Mouse (Mus musculus): ENCODE results near the gene Sh3gl2. TPM values are rescaled to one million over a fixed set of nuclear protein-coding genes. Genes with fewer than 3 reads are reported as not detected.

The Sh3gl2 gene
- polyA plus RNA-seq, 1 experiment, result not detected

DNA sequence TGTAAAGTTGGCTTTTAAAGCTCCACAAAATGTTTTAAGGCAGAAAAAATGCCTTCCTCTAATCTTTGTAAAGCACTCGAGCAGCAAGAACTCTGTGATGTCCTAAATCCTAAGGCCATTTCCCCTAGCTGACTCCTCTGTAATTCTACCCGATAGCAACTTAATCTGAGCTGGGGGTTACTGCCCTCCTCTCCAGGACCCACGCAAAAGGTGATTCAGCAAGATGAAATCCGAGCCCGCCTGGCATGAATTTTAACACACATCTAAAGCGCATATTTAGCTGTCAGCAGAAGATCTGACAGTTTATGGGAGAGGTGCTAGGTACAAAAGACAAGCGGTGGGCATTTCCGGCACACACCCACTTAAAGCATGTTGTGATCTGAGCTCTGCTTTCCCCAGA, 229.8 kb downstream of the Sh3gl2 start:
- Histone ChIP-seq H3K4me3 (ENCODE audit: insufficient read depth, poor library complexity, severe bottlenecking) (no peak overlapping the region), H3ac (ENCODE audit: control insufficient read depth, insufficient read length, low read depth) (no peak overlapping the region), H3K79me2 (ENCODE audit: control insufficient read depth, insufficient read depth) (no peaks in the 10 kb centered on the region), H3K36me3 (ENCODE audit: control insufficient read depth, insufficient read depth) (no peaks in the 10 kb centered on the region), H3K27me3 (ENCODE audit: control insufficient read depth, insufficient read depth, insufficient read length) (no peaks in the 10 kb centered on the region), H3K79me3 (ENCODE audit: low read depth) (no peaks in the 10 kb centered on the region)
- TF ChIP-seq MAX (IDR thresholded peaks at IDR 0.05) (no peak), FOSL1 (IDR thresholded peaks at IDR 0.05; ENCODE audit: insufficient read depth, low read length, poor library complexity, severe bottlenecking) (no peak), CEBPB (IDR thresholded peaks at IDR 0.05; ENCODE audit: low read depth) (no peak), CTCF (IDR thresholded peaks at IDR 0.05; ENCODE audit: control insufficient read depth, insufficient read depth, insufficient read length) (no peak), MYOD1 (IDR thresholded peaks at IDR 0.05; ENCODE audit: control insufficient read depth, insufficient read length, low read depth) (no peak), MYOG (IDR thresholded peaks at IDR 0.05; ENCODE audit: control insufficient read depth, extremely low read depth, insufficient read length) (no peak), USF1 (IDR thresholded peaks at IDR 0.05; ENCODE audit: low read depth) (no peak)

DNA sequence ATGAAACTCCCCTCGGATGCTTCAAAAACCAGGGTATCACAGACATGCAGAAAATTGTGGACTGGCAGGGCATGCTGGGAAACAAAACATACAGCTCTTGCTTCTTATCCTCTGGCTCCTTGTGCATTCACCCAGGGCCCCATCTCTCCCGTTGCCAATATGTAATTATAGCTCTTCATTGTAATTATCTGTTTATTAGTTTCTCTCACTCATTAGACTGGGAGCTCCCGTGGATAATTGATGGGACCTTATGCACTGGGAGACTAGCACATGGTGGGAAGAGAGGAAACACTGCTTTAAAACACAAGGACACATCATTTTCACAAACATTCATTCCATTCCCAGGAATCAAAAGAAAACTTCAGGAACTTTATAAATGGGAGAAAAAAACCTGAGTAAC, 233.9 kb downstream of the Sh3gl2 start:
- no peak overlapping the region for H3ac ChIP-seq (ENCODE audit: control insufficient read depth, insufficient read length, low read depth)
- no peaks in the 10 kb centered on the region for H3K36me3 ChIP-seq (ENCODE audit: control insufficient read depth, insufficient read depth)
- H3K27me3 ChIP-seq (ENCODE audit: control insufficient read depth, insufficient read depth, insufficient read length), result no peaks in the 10 kb centered on the region
- no peak for TF ChIP-seq MYOD1 (IDR thresholded peaks at IDR 0.05; ENCODE audit: control insufficient read depth, insufficient read length, low read depth)
- TF ChIP-seq CEBPB (IDR thresholded peaks at IDR 0.05; ENCODE audit: low read depth), result no peak
- no peak for TF ChIP-seq CTCF (IDR thresholded peaks at IDR 0.05; ENCODE audit: control insufficient read depth, insufficient read depth, insufficient read length)
- TF ChIP-seq USF1 (IDR thresholded peaks at IDR 0.05; ENCODE audit: low read depth), result no peak
- TF ChIP-seq MAX (IDR thresholded peaks at IDR 0.05), result no peak
- no peak for TF ChIP-seq FOSL1 (IDR thresholded peaks at IDR 0.05; ENCODE audit: insufficient read depth, low read length, poor library complexity, severe bottlenecking)
- TF ChIP-seq MYOG (IDR thresholded peaks at IDR 0.05; ENCODE audit: control insufficient read depth, extremely low read depth, insufficient read length), result no peak
- H3K4me3 ChIP-seq (ENCODE audit: insufficient read depth, poor library complexity, severe bottlenecking), result no peak overlapping the region
- H3K79me2 ChIP-seq (ENCODE audit: control insufficient read depth, insufficient read depth), result no peaks in the 10 kb centered on the region
- H3K79me3 ChIP-seq (ENCODE audit: low read depth), result no peaks in the 10 kb centered on the region

DNA sequence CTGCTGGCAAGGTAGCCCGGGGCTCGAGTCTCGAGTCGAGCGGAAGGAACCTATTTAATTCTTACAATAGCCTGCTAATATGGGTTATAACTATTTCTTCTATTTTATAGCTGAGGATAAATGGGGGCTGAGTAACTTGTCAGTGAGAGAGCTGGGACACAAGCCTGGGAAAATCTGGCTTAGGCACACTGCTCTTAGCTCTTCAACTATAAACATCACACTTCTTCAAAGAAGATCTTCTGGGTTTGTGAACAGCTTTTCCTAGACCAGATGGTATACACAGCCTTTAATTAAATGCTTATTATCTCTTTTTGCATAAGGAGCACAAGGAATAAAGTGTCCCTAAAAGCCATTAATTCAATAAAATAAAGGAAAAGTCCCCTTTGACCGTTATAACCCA, 278.7 kb downstream of the Sh3gl2 start:
- no peak for TF ChIP-seq FOSL1 (IDR thresholded peaks at IDR 0.05; ENCODE audit: insufficient read depth, low read length, poor library complexity, severe bottlenecking)
- no peak for TF ChIP-seq CTCF (IDR thresholded peaks at IDR 0.05; ENCODE audit: control insufficient read depth, insufficient read depth, insufficient read length)
- no peak overlapping the region for H3ac ChIP-seq (ENCODE audit: control insufficient read depth, insufficient read length, low read depth)
- H3K79me2 ChIP-seq (ENCODE audit: control insufficient read depth, insufficient read depth), result no peaks in the 10 kb centered on the region
- H3K36me3 ChIP-seq (ENCODE audit: control insufficient read depth, insufficient read depth), result no peaks in the 10 kb centered on the region
- H3K4me3 ChIP-seq (ENCODE audit: insufficient read depth, poor library complexity, severe bottlenecking), result no peak overlapping the region
- no peaks in the 10 kb centered on the region for H3K27me3 ChIP-seq (ENCODE audit: control insufficient read depth, insufficient read depth, insufficient read length)
- H3K79me3 ChIP-seq (ENCODE audit: low read depth), result no peaks in the 10 kb centered on the region

DNA sequence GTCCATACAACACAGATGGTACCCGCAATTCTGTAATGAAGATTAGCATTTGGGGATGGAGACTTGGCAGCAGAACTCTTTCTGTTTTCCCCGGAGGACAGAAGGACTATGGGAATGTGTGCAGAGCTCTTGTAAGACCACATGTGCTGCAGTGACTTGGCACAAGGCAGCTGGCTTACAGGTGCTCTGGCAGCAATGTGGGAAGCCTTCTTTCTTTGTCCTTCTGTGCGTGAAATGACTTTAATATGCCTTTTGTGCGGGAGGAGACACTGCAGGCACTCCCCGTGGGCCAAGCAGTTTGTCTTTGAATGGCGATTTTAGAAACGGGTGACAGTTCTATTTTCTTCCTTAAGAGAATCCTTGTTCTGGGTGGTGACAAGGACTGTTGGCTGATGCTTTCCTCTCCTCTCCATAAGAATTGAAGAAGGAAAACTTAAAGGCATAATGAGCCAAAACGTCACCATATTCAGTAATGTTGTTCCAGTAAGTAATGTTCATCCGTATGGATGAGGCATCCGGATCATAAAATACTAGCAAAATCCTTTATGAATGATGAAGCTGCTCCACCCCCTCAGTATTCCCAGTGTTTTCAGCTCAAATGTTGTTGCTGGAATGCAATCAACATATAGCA, 281.5 kb downstream of the Sh3gl2 start:
- Histone ChIP-seq H3ac (ENCODE audit: control insufficient read depth, insufficient read length, low read depth) (no peak overlapping the region), H3K79me3 (ENCODE audit: low read depth) (no peaks in the 10 kb centered on the region), H3K4me3 (ENCODE audit: insufficient read depth, poor library complexity, severe bottlenecking) (no peak overlapping the region), H3K79me2 (ENCODE audit: control insufficient read depth, insufficient read depth) (no peaks in the 10 kb centered on the region), H3K36me3 (ENCODE audit: control insufficient read depth, insufficient read depth) (no peaks in the 10 kb centered on the region), H3K27me3 (ENCODE audit: control insufficient read depth, insufficient read depth, insufficient read length) (no peaks in the 10 kb centered on the region)
- TF ChIP-seq CEBPB (IDR thresholded peaks at IDR 0.05; ENCODE audit: low read depth) (no peak), MYOD1 (IDR thresholded peaks at IDR 0.05; ENCODE audit: control insufficient read depth, insufficient read length, low read depth) (no peak), FOSL1 (IDR thresholded peaks at IDR 0.05; ENCODE audit: insufficient read depth, low read length, poor library complexity, severe bottlenecking) (no peak), MAX (IDR thresholded peaks at IDR 0.05) (no peak), CTCF (IDR thresholded peaks at IDR 0.05; ENCODE audit: control insufficient read depth, insufficient read depth, insufficient read length) (no peak), USF1 (IDR thresholded peaks at IDR 0.05; ENCODE audit: low read depth) (no peak), MYOG (IDR thresholded peaks at IDR 0.05; ENCODE audit: control insufficient read depth, extremely low read depth, insufficient read length) (no peak)

DNA sequence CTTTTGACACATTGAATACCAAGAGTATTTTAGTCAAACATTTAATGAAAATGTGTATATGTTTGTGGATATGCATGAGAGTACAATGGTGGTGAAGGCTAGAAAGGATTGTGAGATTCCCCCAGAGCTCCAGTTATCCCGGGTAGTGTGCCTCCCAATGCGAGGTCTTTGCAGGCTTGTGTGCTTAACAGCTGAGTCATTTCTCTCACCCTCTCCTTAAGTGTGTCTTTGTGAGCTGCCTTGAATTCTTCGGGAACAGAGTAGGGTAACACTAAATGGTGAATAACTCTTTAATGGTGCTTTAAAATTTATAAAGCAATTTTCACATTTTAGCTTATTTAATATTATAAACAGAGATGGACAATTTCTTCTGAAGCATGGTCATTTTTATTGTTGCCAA, 300.8 kb downstream of the Sh3gl2 start:
- no peak overlapping the region for H3K4me3 ChIP-seq (ENCODE audit: insufficient read depth, poor library complexity, severe bottlenecking)
- H3K36me3 ChIP-seq (ENCODE audit: control insufficient read depth, insufficient read depth), result no peaks in the 10 kb centered on the region
- H3ac ChIP-seq (ENCODE audit: control insufficient read depth, insufficient read length, low read depth), result no peak overlapping the region
- H3K27me3 ChIP-seq (ENCODE audit: control insufficient read depth, insufficient read depth, insufficient read length), result no peaks in the 10 kb centered on the region
- TF ChIP-seq MYOG (IDR thresholded peaks at IDR 0.05; ENCODE audit: control insufficient read depth, extremely low read depth, insufficient read length), result no peak
- no peaks in the 10 kb centered on the region for H3K79me2 ChIP-seq (ENCODE audit: control insufficient read depth, insufficient read depth)
- H3K79me3 ChIP-seq (ENCODE audit: low read depth), result no peaks in the 10 kb centered on the region

DNA sequence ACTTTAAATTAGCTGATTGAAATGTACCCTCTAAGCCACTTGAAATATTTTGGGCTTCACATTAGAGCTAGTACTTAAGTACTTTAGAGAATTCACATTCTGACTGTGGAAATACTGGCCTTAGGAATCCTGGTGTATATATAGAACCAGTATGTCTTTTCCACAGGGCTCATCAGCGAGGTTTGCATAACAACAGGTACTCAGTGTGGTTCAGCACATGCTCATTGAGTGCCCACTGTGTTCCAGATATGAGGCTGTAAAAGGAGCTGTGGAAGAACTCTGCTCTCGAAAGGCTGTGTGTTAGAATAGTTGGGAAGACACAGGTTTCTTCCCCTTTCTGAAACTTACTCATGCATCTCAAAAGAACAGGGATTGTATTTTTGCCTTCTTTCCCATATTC, 302.1 kb downstream of the Sh3gl2 start:
- no peaks in the 10 kb centered on the region for H3K36me3 ChIP-seq (ENCODE audit: control insufficient read depth, insufficient read depth)
- TF ChIP-seq FOSL1 (IDR thresholded peaks at IDR 0.05; ENCODE audit: insufficient read depth, low read length, poor library complexity, severe bottlenecking) (no peak), MYOG (IDR thresholded peaks at IDR 0.05; ENCODE audit: control insufficient read depth, extremely low read depth, insufficient read length) (no peak), MYOD1 (IDR thresholded peaks at IDR 0.05; ENCODE audit: control insufficient read depth, insufficient read length, low read depth) (no peak), USF1 (IDR thresholded peaks at IDR 0.05; ENCODE audit: low read depth) (no peak), CEBPB (IDR thresholded peaks at IDR 0.05; ENCODE audit: low read depth) (no peak), MAX (IDR thresholded peaks at IDR 0.05) (no peak), CTCF (IDR thresholded peaks at IDR 0.05; ENCODE audit: control insufficient read depth, insufficient read depth, insufficient read length) (no peak)
- H3K79me2 ChIP-seq (ENCODE audit: control insufficient read depth, insufficient read depth), result no peaks in the 10 kb centered on the region
- H3K4me3 ChIP-seq (ENCODE audit: insufficient read depth, poor library complexity, severe bottlenecking), result no peak overlapping the region
- no peaks in the 10 kb centered on the region for H3K27me3 ChIP-seq (ENCODE audit: control insufficient read depth, insufficient read depth, insufficient read length)
- no peak overlapping the region for H3ac ChIP-seq (ENCODE audit: control insufficient read depth, insufficient read length, low read depth)
- no peaks in the 10 kb centered on the region for H3K79me3 ChIP-seq (ENCODE audit: low read depth)

Data from C2C12 (cell line).